Mouse (Mus musculus) kidney, adult 2 months (tissue): ENCODE measurements around the gene Ccr1. TPM values are rescaled to one million over a fixed set of nuclear protein-coding genes. Genes with fewer than 3 reads are reported as not detected.
"Not testable (repeated sequence)": the region's sequence is repeated elsewhere in the genome, so short reads cannot be mapped to it uniquely, and the experiment has no call there.

ENCODE experiments used
- DNase-seq: peaks from one replicate; pipeline ENCODE4 v3.0.0; 2021
- H3K27ac ChIP-seq: fragments of 200-500 bp; 2 replicates; pipeline ENCODE4 v1.5.1; 2012; ENCODE audit warnings: low read depth, low read length, control low read depth, inconsistent platforms; ENCODE audit not compliant: insufficient read depth
- H3K27me3 ChIP-seq: fragments of 200-500 bp; replicated peaks from 2 replicates; pipeline ENCODE4 v1.6.1; 2012; ENCODE audit warnings: mild to moderate bottlenecking, moderate library complexity, low read length, inconsistent platforms; ENCODE audit not compliant: control insufficient read depth, insufficient read depth
- H3K36me3 ChIP-seq: fragments of 200-500 bp; 2 replicates; pipeline ENCODE4 v1.6.1; 2012; ENCODE audit warnings: mild to moderate bottlenecking, moderate library complexity, low read length, inconsistent platforms; ENCODE audit not compliant: control insufficient read depth, insufficient read depth
- H3K4me1 ChIP-seq: fragments of 200-500 bp; 2 replicates; pipeline ENCODE4 v1.6.1; 2011; ENCODE audit warnings: low read length; ENCODE audit not compliant: control insufficient read depth, insufficient read depth
- H3K4me3 ChIP-seq: fragments of 200-500 bp; 2 replicates; pipeline ENCODE4 v1.5.1; 2011; ENCODE audit warnings: mild to moderate bottlenecking, low read depth, low read length, control low read depth; ENCODE audit not compliant: insufficient read depth
- CTCF ChIP-seq: fragments of 200-500 bp; conservative IDR thresholded peaks from 2 replicates; pipeline ENCODE4 v1.5.1; 2011; ENCODE audit warnings: low read depth, mild to moderate bottlenecking, control low read depth, low read length, moderate library complexity, mixed read lengths; ENCODE audit not compliant: insufficient read depth, insufficient read length
- POLR2A ChIP-seq: fragments of 200-500 bp; IDR thresholded peaks from one replicate; pipeline ENCODE4 v1.6.1; 2011; ENCODE audit warnings: low read depth, low read length, control low read depth
- WGBS: fragments of 180-500 bp; shearing (Covaris S2); methylation state at CpG from one replicate; pipeline ENCODE4 v1.1.7; 2018; 5-methylcytosine and 5-hydroxymethylcytosine counted together
- polyA plus RNA-seq: library from polyadenylated mRNA; depleted of rRNA; stranded (reverse); fragments of >200 nt; gene quantifications from 2 replicates; pipeline ENCODE4 v1.2.3, GENCODE M21; 2012

Gene Ccr1
- polyA plus RNA-seq, 1 experiment, result 0.72 TPM

DNA sequence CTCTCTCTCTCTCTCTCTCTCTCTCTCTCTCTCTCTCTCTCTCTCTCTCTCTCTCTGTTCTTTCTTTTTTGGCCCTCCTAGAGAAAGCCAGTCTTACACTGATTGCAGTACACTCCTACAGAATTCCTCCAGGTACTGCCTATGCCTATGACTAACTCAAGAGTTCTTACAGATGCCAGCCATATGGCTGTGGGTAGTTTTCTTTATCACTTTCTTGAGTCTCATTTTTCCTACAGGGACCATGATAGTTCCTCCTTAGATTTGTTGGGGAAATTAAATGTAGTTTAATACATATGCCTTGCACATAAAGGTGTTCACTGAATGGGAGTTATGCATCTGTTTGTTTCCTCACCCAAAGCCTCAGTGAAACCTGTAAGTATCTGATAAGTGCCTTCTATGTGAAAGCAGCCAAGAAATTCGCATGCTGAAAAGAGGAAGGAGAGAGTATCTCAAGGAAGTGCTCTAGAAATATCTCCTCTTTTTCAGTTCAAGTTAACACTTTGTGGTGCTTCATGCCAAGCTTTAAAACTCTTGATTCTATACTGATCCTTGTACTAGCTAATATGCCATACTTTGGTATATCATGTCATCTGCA is 22.9 kb upstream of the Ccr1 start:
- no peaks in the 10 kb centered on the region for H3K27me3 ChIP-seq
- TF ChIP-seq POLR2A (no peak), CTCF (no peak)
- 33% methylated on average over 1 of the region's 1 CpGs for WGBS

DNA sequence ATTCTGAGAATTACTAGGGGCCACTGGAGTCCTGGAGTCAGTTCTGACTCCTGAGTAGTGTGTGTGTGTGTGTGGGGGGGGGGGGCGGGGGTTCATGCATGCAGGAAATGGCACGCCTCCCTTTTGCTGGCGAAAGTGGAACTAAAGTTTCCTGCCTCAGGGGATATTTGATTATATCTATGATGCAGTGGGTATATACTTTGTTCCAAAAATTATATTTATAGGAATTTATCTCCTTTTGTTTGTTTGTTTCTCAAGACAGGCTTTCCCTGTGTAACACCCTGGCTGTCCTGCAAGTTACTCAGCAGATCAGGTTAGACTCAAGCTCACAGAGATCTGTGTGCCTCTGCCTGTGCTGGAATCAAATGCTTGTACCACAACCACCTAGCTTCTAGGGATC is 21.2 kb upstream of the Ccr1 start:
- 53% methylated on average over 3 of the region's 3 CpGs for WGBS
- Histone ChIP-seq H3K36me3 (no peaks in the 10 kb centered on the region), H3K27me3 (no peaks in the 10 kb centered on the region), H3K4me1 (no peaks in the 10 kb centered on the region), H3K27ac (no peak overlapping the region), H3K4me3 (no peak overlapping the region)
- no peak for TF ChIP-seq POLR2A
- no peak for TF ChIP-seq CTCF
- no peak for DNase-seq

More for the DNA sequence above, 22.9 kb upstream of the Ccr1 start:
- H3K4me1 ChIP-seq, result no peaks in the 10 kb centered on the region
- no peak for DNase-seq
- no peaks in the 10 kb centered on the region for H3K36me3 ChIP-seq
- H3K27ac ChIP-seq, result no peak overlapping the region
- no peak overlapping the region for H3K4me3 ChIP-seq

DNA sequence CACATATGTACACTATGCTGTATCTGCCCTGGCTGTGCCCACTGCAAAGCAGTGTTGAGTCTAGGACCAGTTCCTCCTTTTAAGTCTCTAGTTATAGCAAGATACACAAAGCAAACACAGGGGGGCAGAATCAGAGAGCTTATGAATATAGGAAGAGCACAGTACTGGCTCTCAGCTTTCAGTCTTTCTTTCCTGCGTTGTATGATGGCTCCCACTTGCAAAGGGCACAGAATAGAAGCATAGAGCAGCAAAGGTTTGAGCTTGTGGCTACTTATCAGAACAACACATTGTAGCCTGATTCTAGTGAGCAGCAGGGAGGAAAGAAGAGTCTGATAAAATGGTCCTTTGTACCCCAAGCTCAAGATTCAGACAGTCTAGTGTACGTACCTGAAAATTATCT is 17.7 kb upstream of the Ccr1 start:
- 78% methylated on average over 2 of the region's 2 CpGs for WGBS
- Histone ChIP-seq H3K4me1 (no peaks in the 10 kb centered on the region), H3K36me3 (no peaks in the 10 kb centered on the region), H3K4me3 (no peak overlapping the region), H3K27ac (no peak overlapping the region), H3K27me3 (no peaks in the 10 kb centered on the region)
- TF ChIP-seq CTCF, result no peak
- TF ChIP-seq POLR2A, result no peak
- DNase-seq, result peak; percentile 16

DNA sequence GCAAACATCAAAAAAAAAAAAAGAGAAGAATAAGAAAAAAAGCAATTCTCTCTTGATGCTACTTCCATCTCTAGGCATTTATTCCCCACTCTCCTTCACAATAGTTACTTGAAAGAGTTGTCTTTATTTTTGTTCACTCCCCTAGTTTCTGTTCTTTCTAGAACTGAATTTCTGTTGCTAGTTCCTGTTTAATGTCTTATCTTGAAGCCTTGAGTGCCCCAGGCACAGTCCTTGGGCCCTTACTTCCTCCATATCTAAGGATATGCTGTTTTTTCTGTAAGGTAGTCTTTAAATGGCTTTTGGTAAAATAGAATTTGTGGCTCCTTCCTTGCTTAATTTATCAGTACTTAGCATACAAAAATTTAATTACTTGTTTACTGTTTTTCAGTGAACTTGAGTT is 16.5 kb upstream of the Ccr1 start:
- Histone ChIP-seq H3K4me1 (no peaks in the 10 kb centered on the region), H3K36me3 (no peaks in the 10 kb centered on the region), H3K4me3 (no peak overlapping the region), H3K27ac (no peak overlapping the region), H3K27me3 (no peaks in the 10 kb centered on the region)
- no peak for TF ChIP-seq CTCF
- no peak for TF ChIP-seq POLR2A
- DNase-seq, result no peak

DNA sequence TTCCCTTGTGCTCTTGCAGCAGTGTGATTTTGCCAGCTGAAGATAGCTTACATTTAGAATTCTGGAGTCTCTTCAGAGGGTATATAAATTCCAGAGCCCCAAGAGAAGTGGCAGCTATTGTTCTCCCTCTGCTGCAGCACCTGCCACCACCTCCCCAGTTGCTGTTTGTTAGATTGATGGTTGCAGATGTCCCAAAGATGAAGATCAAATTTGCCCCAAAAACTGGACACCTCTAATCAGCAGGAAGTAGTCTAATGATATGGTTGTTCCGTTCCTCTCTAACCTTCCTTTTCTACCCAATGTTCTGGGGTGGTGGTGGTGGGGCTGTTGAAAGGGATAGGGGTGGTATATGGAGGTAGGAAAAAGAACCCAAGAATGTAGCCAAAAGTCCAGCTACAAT is 14.2 kb upstream of the Ccr1 start:
- 88% methylated on average over 1 of the region's 1 CpGs for WGBS
- Histone ChIP-seq H3K4me1 (no peaks in the 10 kb centered on the region), H3K4me3 (no peak overlapping the region), H3K36me3 (no peaks in the 10 kb centered on the region), H3K27ac (no peak overlapping the region), H3K27me3 (no peaks in the 10 kb centered on the region)
- TF ChIP-seq POLR2A, result no peak
- no peak for TF ChIP-seq CTCF
- DNase-seq, result no peak

DNA sequence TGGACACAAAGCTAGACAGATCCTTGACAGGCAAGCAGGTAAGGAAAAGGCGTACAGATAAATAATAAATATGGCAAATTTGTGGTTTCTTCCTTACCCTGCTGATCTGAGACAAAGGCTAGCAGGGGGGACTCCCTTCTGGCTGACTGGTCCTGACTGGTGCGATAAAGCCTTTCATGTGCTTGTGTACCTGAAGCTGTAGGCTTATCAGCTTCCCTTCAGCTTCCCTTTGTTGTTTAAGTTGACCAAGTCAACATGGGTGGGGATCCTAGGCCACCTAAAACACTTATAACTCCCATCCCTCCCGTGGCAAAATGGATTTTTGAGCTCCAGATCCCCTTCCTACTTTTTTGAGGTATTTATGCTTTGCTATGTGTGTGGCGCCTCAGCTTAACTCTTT is 13.4 kb upstream of the Ccr1 start:
- no peaks in the 10 kb centered on the region for H3K36me3 ChIP-seq
- no peak overlapping the region for H3K27ac ChIP-seq
- TF ChIP-seq POLR2A (no peak), CTCF (no peak)
- H3K27me3 ChIP-seq, result no peaks in the 10 kb centered on the region
- no peaks in the 10 kb centered on the region for H3K4me1 ChIP-seq
- WGBS, result 77% methylated on average over 4 of the region's 4 CpGs
- no peak for DNase-seq
- H3K4me3 ChIP-seq, result no peak overlapping the region

DNA sequence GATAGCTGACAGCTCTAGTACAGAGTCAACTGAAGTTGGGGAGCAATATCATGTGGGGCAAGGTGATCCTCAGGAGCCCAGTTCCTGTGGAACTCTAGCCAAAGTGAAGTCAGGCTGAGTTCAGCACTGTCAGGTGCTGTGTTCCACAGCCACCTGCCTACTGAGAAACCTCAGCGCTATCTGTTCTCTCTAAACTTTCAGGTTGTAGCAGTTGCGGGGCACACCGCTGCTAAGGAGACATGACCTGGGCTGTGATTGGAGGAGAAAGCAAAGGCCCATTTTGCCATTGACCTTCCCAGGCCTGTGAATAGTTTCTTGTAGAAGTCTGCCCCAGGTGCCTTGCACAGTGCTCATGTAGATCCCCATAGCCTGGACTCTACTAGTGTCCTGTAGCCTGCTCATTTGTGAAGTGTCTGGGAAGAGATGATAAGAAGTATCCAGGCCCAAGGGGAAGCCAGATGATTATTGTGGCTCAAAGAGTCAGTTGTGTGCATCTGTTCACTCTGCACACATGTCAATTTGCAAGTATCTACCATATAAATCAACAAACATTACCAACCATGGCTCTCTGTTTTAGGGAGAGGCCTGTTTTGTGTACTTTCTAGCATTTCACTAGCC is 12.5 kb upstream of the Ccr1 start:
- WGBS, result no CpG with 5 or more reads among the region's 3 CpGs

More for the DNA sequence above, 12.5 kb upstream of the Ccr1 start:
- H3K27me3 ChIP-seq, H3K36me3 ChIP-seq, H3K27ac ChIP-seq, DNase-seq, H3K4me3 ChIP-seq, H3K4me1 ChIP-seq: not testable (repeated sequence)
